Mouse (Mus musculus): ENCODE results near the gene Anxa9. TPM values are rescaled to one million over a fixed set of nuclear protein-coding genes. Genes with fewer than 3 reads are reported as not detected.

Gene Anxa9
- polyA plus RNA-seq, 1 experiment from 2014 or later: 57.2 TPM

- TF ChIP-seq CTCF (IDR thresholded peaks at IDR 0.05; ENCODE audit: low read depth) (peak; percentile 30; the same call in 1 of the 2 replicates), EP300 (optimal IDR thresholded peaks at IDR 0.05) (no peak)
- H3K4me1 ChIP-seq (replicated peaks; ENCODE audit: control insufficient read depth, insufficient read depth): peaks cover 6% of the 10 kb centered on the region; the same call in 1 of the 2 replicates
- H3K9me3 ChIP-seq (ENCODE audit: control insufficient read depth, low read length): no peaks in the 10 kb centered on the region
- H3K27ac ChIP-seq (replicated peaks): no peak overlapping the region
- H3K36me3 ChIP-seq (ENCODE audit: control insufficient read depth, insufficient read depth, low read length): no peaks in the 10 kb centered on the region
- H3K4me2 ChIP-seq (replicated peaks; ENCODE audit: low read depth): no peak overlapping the region
- no peak overlapping the region for H3K9ac ChIP-seq (ENCODE audit: low read length)
- no peak for ATAC-seq (ENCODE audit: low FRiP score, low TSS enrichment)
- WGBS: 94% methylated on average over 4 of the region's 4 CpGs
- H3K27me3 ChIP-seq (ENCODE audit: control insufficient read depth, insufficient read depth, low read length): no peaks in the 10 kb centered on the region
- H3K4me3 ChIP-seq (ENCODE audit: low read depth, low read length): no peak overlapping the region
- no peak for DNase-seq (ENCODE audit: low spot score)
These were observed 32.5 kb downstream of the Anxa9 start for GRCm38 (mm10) chr3:95274453-95274852.

- WGBS: 90% methylated on average over 5 of the region's 5 CpGs
- Histone ChIP-seq H3K9me3 (ENCODE audit: control insufficient read depth, low read length) (no peaks in the 10 kb centered on the region), H3K27me3 (ENCODE audit: control insufficient read depth, insufficient read depth, low read length) (no peaks in the 10 kb centered on the region), H3K4me2 (replicated peaks; ENCODE audit: low read depth) (no peak overlapping the region), H3K36me3 (ENCODE audit: control insufficient read depth, insufficient read depth, low read length) (no peaks in the 10 kb centered on the region), H3K9ac (ENCODE audit: low read length) (no peak overlapping the region), H3K27ac (replicated peaks) (no peak overlapping the region), H3K4me3 (ENCODE audit: low read depth, low read length) (no peak overlapping the region), H3K4me1 (replicated peaks; ENCODE audit: control insufficient read depth, insufficient read depth) (peaks cover 6% of the 10 kb centered on the region; the same call in 1 of the 2 replicates)
- TF ChIP-seq EP300 (optimal IDR thresholded peaks at IDR 0.05) (no peak), CTCF (IDR thresholded peaks at IDR 0.05; ENCODE audit: low read depth) (no peak)
- DNase-seq (ENCODE audit: low spot score) (no peak), ATAC-seq (ENCODE audit: low FRiP score, low TSS enrichment) (no peak)
These were observed 33.5 kb downstream of the Anxa9 start for GRCm38 (mm10) chr3:95273471-95273870.

DNA sequence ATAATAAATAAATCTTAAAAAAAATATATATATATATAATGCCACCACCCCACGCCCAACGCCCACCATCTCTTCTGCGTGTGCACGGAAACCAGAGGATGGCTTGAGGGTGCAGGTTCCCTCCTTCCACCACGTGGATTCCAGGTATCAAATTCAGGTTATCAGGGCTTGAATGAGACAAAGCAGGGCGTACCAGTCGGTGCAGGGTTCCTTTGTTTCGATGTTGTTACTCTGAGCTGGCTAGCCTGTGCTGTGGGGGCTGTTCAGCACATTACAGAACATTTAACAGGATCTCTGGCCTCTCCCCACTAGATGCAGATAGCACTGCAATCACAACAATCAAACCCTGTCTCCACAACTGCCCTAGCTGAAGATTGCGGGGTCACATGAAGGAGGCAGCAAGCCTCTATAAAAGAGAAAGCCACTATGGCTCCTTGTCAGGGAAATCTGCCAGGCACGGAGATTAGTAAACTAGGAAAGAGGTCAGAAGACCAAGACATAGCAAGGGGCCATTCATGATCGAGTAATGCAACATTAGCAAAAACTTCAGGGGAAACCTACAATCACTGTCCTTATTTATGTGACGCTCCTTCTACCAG lies 36.1 kb downstream of the Anxa9 start:
- peak overlapping the region; percentile 73 for H3K27ac ChIP-seq (replicated peaks)
- H3K4me2 ChIP-seq (replicated peaks; ENCODE audit: low read depth): no peak overlapping the region
- 68% methylated on average over 12 of the region's 12 CpGs for WGBS
- no peaks in the 10 kb centered on the region for H3K4me1 ChIP-seq (replicated peaks; ENCODE audit: control insufficient read depth, insufficient read depth)
- no peak overlapping the region for H3K9ac ChIP-seq (ENCODE audit: low read length)
- DNase-seq (ENCODE audit: low spot score) (peak; percentile 71), ATAC-seq (ENCODE audit: low FRiP score, low TSS enrichment) (peak; percentile 77)
- no peaks in the 10 kb centered on the region for H3K27me3 ChIP-seq (ENCODE audit: control insufficient read depth, insufficient read depth, low read length)
- H3K4me3 ChIP-seq (ENCODE audit: low read depth, low read length): no peak overlapping the region
- no peaks in the 10 kb centered on the region; the same call in 1 of the 2 replicates for H3K36me3 ChIP-seq (ENCODE audit: control insufficient read depth, insufficient read depth, low read length)
- TF ChIP-seq CTCF (IDR thresholded peaks at IDR 0.05; ENCODE audit: low read depth) (no peak), EP300 (optimal IDR thresholded peaks at IDR 0.05) (no peak)
- H3K9me3 ChIP-seq (ENCODE audit: control insufficient read depth, low read length): no peaks in the 10 kb centered on the region

DNA sequence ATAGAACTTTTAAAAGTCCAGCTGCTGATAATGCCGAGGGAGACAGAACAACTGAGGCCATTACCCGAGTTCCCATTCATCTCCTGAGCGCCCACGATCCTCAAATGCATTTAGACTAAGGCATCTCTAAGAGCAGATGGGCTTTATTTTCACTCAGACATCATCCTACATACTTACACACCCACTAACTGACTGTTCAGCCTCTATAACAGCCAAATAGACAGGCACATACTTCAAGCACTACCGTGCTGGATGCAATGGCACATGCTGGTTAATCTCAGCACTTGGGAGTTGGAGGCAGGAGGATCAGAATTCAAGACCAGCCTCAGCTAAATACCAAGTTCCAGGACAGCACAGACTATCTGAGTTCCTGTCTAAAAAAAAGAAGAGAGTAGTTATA lies 37.2 kb downstream of the Anxa9 start:
- H3K4me2 ChIP-seq (replicated peaks; ENCODE audit: low read depth): no peak overlapping the region
- WGBS: 83% methylated on average over 5 of the region's 5 CpGs
- ATAC-seq (ENCODE audit: low FRiP score, low TSS enrichment) (no peak), DNase-seq (ENCODE audit: low spot score) (no peak)
- H3K9ac ChIP-seq (ENCODE audit: low read length): no peak overlapping the region
- no peaks in the 10 kb centered on the region for H3K27me3 ChIP-seq (ENCODE audit: control insufficient read depth, insufficient read depth, low read length)
- H3K4me1 ChIP-seq (replicated peaks; ENCODE audit: control insufficient read depth, insufficient read depth): no peaks in the 10 kb centered on the region
- no peaks in the 10 kb centered on the region for H3K9me3 ChIP-seq (ENCODE audit: control insufficient read depth, low read length)
- no peaks in the 10 kb centered on the region; the same call in 1 of the 2 replicates for H3K36me3 ChIP-seq (ENCODE audit: control insufficient read depth, insufficient read depth, low read length)
- H3K27ac ChIP-seq (replicated peaks): no peak overlapping the region
- H3K4me3 ChIP-seq (ENCODE audit: low read depth, low read length): no peak overlapping the region
- TF ChIP-seq CTCF (IDR thresholded peaks at IDR 0.05; ENCODE audit: low read depth): no peak
- no peak for TF ChIP-seq EP300 (optimal IDR thresholded peaks at IDR 0.05)

DNA sequence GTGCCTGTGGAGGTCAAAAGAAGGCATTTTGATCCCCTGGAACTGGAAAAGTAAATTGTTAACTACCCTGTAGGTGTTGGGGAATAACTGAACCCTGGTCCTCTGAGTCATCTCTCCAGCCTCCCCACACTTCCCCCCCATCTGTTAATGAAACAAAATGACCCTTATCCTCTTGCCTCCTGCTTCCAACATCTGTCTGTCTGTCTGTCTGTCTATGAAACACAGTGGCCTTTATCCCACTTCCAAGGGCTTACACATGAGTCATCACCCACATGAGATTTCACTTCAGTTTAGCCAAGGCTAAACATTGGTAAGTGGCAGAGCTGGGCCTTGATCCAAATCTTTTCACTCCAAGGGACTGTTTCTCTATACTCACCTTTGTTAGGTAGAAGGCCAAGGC lies 39.1 kb downstream of the Anxa9 start:
- no peak overlapping the region; the same call in 1 of the 2 replicates for H3K27ac ChIP-seq (replicated peaks)
- no peak overlapping the region for H3K4me2 ChIP-seq (replicated peaks; ENCODE audit: low read depth)
- no peaks in the 10 kb centered on the region for H3K9me3 ChIP-seq (ENCODE audit: control insufficient read depth, low read length)
- TF ChIP-seq EP300 (optimal IDR thresholded peaks at IDR 0.05) (no peak), CTCF (IDR thresholded peaks at IDR 0.05; ENCODE audit: low read depth) (no peak)
- H3K4me3 ChIP-seq (ENCODE audit: low read depth, low read length): no peak overlapping the region
- DNase-seq (ENCODE audit: low spot score): no peak
- H3K27me3 ChIP-seq (ENCODE audit: control insufficient read depth, insufficient read depth, low read length): no peaks in the 10 kb centered on the region
- no peak for ATAC-seq (ENCODE audit: low FRiP score, low TSS enrichment)
- no peak overlapping the region for H3K9ac ChIP-seq (ENCODE audit: low read length)
- no peaks in the 10 kb centered on the region; the same call in 1 of the 2 replicates for H3K36me3 ChIP-seq (ENCODE audit: control insufficient read depth, insufficient read depth, low read length)
- H3K4me1 ChIP-seq (replicated peaks; ENCODE audit: control insufficient read depth, insufficient read depth): no peaks in the 10 kb centered on the region

- no peak overlapping the region for H3K4me2 ChIP-seq (replicated peaks; ENCODE audit: low read depth)
- no peaks in the 10 kb centered on the region for H3K9me3 ChIP-seq (ENCODE audit: control insufficient read depth, low read length)
- TF ChIP-seq EP300 (optimal IDR thresholded peaks at IDR 0.05): no peak
- TF ChIP-seq CTCF (IDR thresholded peaks at IDR 0.05; ENCODE audit: low read depth): peak; percentile 17; the same call in 1 of the 2 replicates
- DNase-seq (ENCODE audit: low spot score) (no peak), ATAC-seq (ENCODE audit: low FRiP score, low TSS enrichment) (no peak)
- WGBS: 94% methylated on average over 3 of the region's 3 CpGs
- no peak overlapping the region for H3K9ac ChIP-seq (ENCODE audit: low read length)
- H3K27me3 ChIP-seq (ENCODE audit: control insufficient read depth, insufficient read depth, low read length): no peaks in the 10 kb centered on the region
- H3K4me3 ChIP-seq (ENCODE audit: low read depth, low read length): no peak overlapping the region
- no peaks in the 10 kb centered on the region for H3K4me1 ChIP-seq (replicated peaks; ENCODE audit: control insufficient read depth, insufficient read depth)
- no peaks in the 10 kb centered on the region; the same call in 1 of the 2 replicates for H3K36me3 ChIP-seq (ENCODE audit: control insufficient read depth, insufficient read depth, low read length)
- H3K27ac ChIP-seq (replicated peaks): no peak overlapping the region
These were observed 40.9 kb downstream of the Anxa9 start for GRCm38 (mm10) chr3:95266052-95266451.

All from stomach, postnatal 0 days (tissue).